Mouse (Mus musculus) CH12.LX (cell line): ENCODE measurements around the gene Csad.

Experiments
- CTCF ChIP-seq, 2 experiments: IDR thresholded peaks in 1 of 2; conservative IDR thresholded peaks in 1 of 2; 2 replicates each; pipeline ENCODE4 v1.5.1; 2011 to 2012; ENCODE audit warnings: low read depth in 2 of 2, low read length in 2 of 2, improper control_type of control experiment in 1 of 2, inconsistent platforms in 1 of 2, mild to moderate bottlenecking in 1 of 2, moderate library complexity in 1 of 2
- ETS1 ChIP-seq: conservative IDR thresholded peaks from 2 replicates; pipeline ENCODE4 v1.6.1; 2012; ENCODE audit warnings: low read depth, mild to moderate bottlenecking, inconsistent platforms, low read length, improper control_type of control experiment, moderate library complexity
- POLR2A ChIP-seq: IDR thresholded peaks from 2 replicates; pipeline ENCODE4 v1.6.1; 2011; ENCODE audit warnings: low read depth, mild to moderate bottlenecking, improper control_type of control experiment, low read length
- POLR2AphosphoS2 ChIP-seq: IDR thresholded peaks from 2 replicates; pipeline ENCODE4 v1.6.1; 2011; ENCODE audit warnings: low read depth, low read length, improper control_type of control experiment

DNA sequence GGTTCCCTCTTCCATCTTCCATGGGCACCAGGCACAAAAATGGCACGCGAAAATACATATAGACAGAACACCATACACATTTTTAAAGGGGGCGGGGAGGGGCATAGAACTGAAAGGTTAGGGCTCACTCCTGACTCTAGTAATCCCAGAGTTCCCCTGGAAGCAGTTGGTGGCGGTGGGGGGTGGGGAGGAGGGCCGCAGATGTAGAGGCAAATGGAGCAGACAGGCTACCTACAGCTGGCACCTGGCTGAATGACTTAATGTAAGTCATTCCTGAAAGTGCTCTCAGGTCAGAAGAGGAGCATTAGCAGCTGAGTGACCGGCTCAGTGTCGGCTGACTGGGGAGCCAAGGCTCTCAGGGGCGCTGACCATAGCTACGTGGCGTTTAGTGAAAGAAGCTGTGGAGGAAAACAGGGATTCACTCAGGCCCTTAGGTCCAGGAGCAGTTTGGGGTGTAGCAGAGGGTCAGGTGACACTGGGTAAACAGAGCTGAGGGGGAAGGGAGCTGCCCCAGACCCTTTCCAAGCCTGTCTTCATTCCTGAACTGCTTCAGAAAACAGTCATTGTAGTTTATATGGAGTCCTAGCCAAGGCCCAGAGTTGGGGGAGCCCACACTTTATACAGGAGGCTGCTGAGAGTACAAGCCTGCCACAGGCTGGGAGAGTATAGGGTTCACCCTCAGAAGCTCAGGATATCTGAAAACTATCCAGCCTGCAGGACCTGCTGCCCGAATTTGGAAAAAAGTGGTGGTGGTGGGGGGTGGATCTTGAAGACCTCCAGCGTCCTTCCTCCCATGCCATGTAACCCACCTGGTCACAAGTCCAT, 38.1 kb upstream of the Csad start:
- TF ChIP-seq POLR2AphosphoS2 = no peak
- TF ChIP-seq CTCF (conservative IDR thresholded peaks at IDR 0.05 in 1 of 2, IDR thresholded peaks at IDR 0.05 in 1 of 2; ENCODE audit: low read depth in 2 of 2, low read length in 2 of 2) = no peak
- no peak for TF ChIP-seq POLR2A
- no peak for TF ChIP-seq ETS1
